Mouse (Mus musculus): ENCODE data around the gene Gm49711.

DNA sequence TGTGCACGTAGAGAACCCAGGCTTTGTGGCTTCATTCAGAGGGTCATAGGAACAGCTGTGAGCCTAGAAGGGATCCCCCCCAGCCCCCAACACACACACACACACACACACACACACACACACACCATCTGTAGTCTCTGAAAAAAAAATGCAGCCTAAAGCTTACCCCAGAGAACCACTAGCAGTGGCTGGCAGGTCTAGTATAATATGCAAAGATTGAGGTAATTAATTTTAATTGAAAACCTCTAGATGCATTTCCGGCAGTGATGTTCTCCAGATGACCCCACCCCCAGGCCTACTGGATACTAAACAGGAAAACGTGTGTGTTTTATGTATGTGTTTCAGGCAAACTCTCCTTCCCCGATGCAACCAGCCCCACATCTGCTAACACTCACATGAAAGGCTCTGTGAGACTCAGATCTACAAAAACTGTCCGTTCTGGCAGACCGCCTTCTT lies 172.4 kb downstream of the Gm49711 start:
- TF ChIP-seq CTCF (conservative IDR thresholded peaks at IDR 0.05 in 1 of 2, IDR thresholded peaks at IDR 0.05 in 1 of 2; ENCODE audit: low read depth in 2 of 2, low read length in 2 of 2) (no peak), MAX (IDR thresholded peaks at IDR 0.05; ENCODE audit: low read length) (no peak), TBP (conservative IDR thresholded peaks at IDR 0.05; ENCODE audit: low read depth, low read length) (no peak), ETS1 (conservative IDR thresholded peaks at IDR 0.05; ENCODE audit: low read depth, low read length) (no peak)
